Mouse (Mus musculus) adrenal gland, adult 8-10 months (tissue): ENCODE measurements around the gene Slc22a2. TPM values are rescaled to one million over a fixed set of nuclear protein-coding genes. Genes with fewer than 3 reads are reported as not detected.
A peak's percentile ranks its signal among the peaks of the same experiment; 100 is the strongest.
"Not testable (repeated sequence)": the region's sequence is repeated elsewhere in the genome, so short reads cannot be mapped to it uniquely, and the experiment has no call there.

Experiments
- DNase-seq: peaks from one replicate; pipeline ENCODE4 v3.0.0; 2022
- total RNA-seq, 4 experiments: library from RNA; stranded (reverse); gene quantifications; 2 replicates each; pipeline ENCODE4 v1.2.4; 2022

Gene Slc22a2
- total RNA-seq, result under 1 TPM in 2 of 4 experiments, not detected in 2; 0.16 to 0.24 TPM

DNA sequence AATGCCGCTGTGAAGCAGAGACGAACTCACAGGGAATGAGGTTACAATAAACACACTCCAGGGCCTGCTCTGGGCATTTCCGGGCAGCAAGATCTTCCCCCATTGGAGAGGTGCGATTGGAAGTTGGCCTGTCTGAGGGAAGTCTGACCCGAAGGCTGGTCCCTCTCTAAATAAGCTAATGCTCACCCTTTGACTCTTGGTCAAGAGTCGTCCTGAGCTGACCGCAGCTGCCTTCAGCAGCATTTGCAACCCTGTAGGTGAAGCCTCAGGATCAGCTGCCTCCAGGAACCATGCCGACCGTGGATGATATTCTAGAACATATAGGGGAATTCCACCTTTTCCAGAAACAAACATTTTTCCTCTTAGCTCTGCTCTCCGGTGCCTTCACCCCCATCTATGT lies at the start of gene Slc22a2:
Slc22a2 (plus strand) TSS at position 142 of the 400 bp plus-strand sequence.
- no peak for DNase-seq

DNA sequence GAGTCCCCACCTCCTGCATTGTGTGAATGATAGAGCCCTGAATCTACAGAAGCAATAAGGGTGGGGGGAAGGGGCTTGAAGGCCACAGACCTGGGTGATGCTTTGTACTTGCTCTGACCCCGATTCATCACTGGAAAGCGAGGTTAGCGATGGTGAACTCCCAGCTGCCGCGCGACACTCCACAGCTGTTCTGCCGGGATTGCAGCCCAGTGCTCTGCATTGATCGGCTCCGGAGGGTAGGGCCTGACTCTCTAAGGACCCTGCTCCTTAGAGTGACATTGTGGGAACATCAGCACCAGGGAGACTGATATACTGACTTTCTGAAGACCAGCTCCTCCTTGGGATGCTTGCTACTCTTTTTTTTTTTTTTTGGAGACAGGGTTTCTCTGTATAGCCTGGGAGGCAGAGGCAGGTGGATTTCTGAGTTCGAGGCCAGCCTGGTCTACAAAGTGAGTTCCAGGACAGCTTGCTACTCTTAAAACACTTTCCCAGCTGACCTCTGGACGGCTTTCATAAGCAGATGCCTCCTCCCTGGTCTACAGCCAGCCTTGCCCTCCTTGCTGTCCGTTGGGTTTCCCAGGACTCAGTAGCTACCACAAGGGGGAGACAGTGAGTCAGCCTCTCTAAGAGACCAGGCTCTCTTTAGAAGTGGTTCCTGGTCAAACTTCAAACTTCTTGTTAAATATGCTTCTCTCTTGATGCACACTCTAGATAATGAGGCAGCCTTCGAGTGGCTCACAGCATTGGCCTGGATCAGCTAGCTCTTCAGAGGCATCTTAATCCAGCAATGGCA lies 49.4 kb upstream of the Slc22a2 start:
- peak; percentile 47 for DNase-seq

DNA sequence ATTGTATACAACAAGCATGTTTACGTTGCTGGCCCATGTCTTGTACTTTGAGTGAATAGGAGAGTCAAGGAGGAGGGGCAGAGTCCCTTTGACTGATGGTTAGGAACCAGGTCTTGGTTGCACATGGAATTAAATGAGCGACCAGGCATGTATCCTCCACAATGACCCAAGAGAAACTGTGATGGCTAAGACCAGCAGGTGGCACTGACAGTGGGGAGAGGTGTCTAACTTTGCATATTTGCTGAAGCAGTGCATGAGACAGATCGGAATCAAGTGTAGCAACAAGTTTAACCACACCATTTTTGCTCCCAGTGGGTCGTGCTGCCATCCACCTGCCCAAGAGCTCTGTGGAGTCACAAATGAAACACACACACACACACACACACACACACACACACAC lies 21.7 kb upstream of the Slc22a2 start:
- no peak for DNase-seq

DNA sequence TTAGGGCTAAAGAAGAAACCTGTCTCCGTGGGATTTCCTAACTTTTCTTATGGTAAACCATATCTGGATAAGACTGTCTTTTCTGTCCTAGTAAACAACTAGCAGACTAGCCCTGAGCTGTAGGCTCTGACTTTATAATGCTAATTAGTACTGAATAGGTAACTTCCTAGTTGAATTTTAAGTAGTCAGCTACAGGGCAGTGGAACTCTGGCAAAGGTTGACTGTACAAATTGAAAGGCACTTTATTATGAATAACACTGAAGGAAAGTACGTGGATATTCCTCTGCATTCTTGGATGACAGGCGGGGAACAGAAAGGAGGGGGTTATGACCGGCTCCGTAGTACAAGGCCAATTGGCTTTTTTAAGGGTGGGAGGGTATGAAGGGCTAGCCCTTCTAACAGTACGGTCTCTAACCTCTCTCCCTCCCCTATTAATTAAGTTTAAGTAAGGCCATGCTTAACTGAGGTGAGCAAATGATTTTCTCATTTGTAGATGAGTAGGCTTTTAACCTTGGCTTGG lies 19.4 kb upstream of the Slc22a2 start:
- DNase-seq, result not testable (repeated sequence)

DNA sequence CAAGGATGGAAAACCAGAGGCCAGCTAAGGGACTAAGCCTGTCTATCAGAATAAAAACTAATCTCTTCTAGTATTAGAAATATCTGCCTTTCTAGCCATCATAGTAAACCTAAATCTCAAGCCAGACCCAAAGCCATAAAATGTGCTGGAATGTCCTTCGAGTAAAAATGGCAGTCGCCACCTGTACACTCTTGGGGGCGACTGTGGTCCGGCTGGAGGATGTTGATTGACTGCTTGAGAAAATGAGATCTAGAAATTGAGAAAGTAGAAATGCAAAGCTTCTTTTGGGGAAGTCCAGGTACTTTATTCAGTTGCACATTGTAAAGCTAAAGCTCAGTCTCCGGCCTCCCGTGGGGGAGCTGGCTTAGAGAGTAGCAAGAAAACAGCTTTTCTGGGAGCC lies 18.5 kb upstream of the Slc22a2 start:
- no peak for DNase-seq

DNA sequence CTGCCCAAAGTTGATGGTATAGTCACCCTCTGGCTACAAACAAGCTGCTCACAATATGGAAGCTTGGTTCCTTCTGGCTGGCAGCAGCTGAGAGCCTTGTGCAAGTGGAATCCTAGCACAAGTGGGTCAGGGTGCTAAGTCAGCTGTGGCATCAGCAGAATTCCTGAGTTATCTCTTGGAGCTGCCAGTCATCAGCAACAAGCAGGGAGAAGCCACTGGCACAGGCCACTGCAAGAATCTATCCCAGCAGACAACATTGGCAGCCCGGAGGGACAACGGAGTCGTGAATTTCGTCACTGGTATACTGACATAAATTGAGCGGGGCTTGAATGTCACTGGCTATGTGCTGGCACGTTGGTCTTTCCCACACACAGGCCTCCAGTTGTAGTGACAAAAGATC lies 12.6 kb upstream of the Slc22a2 start:
- peak; percentile 68 for DNase-seq

DNA sequence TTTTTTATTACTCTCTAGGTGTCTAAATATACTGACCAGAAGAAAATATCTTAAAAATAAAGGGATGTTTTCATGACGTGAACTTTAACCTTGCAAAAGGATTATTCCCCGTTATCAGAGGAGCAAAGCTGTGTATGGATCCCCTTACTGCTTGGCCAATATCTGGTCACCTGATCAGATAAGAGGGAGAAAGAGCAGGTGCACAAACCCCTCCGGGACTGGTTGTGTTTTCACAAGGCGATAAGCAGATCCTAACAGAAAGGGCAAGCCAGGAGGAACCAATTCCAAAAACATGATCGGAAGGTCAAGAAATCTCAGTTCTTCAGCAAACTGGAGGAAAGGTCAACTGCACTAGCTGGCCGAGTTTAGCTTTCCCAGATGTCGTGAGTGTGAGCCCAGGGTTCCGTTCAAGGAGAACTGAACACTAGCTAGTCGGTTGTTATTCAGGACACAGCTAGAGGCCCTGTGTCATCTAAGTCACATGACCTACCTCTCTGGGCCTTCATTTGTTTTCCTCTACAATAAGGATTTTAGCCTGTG lies 11.9 kb upstream of the Slc22a2 start:
- DNase-seq, result peak; percentile 30

DNA sequence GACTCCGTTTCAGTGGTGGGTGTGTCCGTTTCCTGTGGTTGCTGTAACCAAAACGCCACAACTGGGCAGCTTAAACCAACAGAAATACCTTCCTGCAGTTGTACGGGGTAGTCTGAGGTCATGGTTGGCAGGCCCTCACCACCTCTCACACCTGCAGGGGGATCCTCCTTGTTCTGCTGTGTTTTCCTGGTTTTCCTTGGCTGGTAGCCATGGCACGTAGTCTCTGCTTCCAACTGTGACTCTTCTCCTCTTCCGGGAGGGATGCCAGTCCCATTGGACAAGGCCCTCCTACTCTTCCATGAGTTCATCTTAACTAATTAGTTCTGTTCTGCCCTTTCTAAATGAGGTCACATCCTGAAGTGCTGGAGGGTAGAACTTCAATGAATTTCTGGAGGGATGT lies 8.5 kb upstream of the Slc22a2 start:
- no peak for DNase-seq

DNA sequence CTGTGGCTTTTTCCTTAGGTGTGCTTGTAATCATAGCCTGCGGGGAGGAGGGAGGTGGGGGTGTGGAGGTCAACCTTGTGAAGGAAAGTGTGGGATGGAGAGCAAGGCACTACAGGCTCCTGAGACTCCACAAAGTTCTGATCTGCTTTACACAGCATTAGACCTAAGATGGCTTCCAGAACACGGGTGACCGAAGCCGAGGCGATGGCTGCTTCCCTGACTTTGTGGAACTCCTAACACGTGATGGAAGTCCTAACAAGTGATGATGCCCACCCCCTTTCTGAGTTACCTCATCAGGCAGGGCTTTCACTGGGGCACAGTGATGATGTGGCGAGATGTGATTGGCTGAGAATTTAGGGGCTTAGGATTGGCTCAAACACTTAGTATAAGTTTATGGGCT lies 6.8 kb upstream of the Slc22a2 start:
- no peak for DNase-seq

DNA sequence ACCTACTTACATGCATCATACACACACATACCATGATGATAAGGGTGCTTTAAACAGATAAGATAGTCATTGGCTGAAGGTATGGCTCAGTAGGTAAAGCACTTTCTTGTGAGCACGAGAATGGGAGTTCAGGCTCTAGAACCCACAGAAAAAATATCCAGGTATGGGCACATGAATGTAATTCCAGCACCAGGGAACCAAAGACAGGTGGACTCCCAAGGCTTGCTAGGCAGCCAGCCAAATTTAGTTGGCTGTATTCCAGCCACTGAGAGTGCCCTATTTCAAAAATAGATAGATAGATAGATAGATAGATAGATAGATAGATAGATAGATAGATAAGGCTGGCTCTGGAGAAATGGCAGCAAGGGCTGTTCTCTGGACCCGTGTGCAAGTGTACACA lies 1.4 kb downstream of the Slc22a2 start:
- DNase-seq, result no peak

DNA sequence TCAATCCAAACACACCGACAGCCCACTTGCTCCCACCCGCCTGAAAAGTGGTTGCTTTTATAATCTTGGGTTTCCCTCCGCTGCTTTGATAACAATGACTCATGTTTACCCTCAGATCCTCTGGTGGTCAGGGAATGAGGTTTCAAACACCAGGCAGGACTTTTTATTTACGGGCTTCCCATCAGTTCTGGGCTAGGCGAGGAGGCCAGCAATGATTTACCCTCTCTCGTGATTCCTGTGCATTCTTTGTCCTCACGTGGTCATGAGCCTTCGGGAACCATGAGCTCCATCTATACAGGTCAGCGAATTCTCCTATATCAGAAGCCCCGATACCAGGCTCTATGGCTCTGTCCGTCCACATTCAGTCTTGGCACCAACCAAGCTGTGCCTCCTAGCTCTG lies 3.0 kb downstream of the Slc22a2 start:
- DNase-seq, result no peak

DNA sequence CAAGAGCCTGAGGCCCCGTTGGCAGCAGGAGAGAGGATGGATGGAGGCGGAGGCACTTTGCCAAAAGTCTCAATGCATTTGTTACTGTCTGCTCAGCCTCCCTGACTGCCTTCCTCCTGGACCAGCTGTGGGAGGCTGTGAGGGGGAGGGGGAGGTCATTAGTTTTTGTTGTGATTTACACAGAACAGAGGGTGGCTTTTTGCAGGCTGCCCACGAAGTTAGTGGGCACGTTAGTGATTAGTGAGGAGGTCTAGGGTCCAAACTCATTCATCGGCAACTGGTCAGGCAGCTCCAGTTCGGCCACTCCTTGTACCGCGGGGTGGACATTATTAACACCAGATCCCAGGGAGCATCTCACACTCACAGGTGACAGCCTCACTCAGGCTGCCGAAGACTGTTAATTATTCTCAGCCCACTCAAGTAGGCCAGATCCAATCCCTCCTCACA lies 4.9 kb downstream of the Slc22a2 start:
- DNase-seq, result no peak

DNA sequence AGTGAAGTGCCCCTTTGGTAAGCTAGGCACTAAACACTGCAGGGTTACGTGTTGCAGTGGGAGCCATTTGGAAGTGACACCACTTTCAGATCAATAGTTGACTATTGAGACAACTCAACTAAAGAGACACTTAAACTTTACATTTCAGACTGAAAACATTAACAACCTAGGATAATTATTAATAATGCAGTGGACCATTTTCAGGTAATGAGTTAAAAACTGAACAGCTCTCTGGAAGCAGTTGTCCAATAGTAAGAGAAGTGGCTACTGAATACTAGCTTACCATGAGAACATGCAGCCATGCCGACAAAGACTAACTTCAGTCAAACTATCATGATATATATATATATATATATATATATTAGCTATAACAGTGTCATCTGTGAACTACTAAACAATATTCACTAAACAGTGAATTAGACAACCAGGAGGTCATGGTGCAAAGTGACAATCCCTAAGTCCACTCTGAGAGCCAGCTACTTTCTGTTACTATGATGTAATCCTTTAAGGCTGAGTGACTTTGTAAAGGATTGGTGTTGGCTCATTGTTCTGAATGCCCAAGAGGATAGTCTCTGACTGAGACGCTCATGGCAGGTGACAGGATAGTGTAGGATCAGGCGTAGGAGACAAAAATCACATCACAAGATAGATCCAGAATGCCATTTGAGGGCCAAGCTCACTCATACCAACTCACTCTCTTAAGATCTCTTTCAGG lies 7.1 kb downstream of the Slc22a2 start:
- DNase-seq, result no peak

DNA sequence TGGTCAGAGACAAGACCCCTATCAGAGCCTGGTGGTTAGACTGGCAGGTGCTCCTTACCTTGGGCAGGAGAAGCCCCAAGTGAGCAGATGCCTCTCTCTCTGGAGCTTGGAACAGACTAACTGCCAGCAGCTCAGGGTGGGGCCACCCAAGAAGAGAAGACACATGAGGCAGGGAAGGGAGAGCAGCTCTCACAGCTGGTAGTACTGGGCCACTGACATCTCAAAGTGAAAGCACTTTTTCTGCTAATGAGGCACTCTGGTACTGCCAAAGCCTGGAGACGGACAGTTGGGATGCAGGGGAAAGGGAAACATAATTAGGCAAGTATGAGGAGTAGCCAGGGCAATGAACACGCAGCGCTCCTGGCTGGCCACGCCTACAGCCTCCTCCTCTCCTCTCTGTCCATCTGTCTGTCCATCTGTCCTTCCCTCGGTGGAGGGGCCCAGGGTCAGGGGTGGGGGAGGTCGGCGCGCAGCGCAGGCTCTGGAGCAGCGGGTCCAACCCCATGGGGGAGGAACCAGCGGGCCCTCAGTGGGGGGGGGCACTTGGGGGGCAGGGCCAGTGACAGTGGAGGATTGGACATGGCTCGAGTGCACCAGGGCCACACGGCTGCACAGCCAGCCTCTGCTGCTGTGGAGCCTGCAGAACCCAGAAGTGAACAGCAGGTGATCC lies 12.0 kb downstream of the Slc22a2 start:
- no peak for DNase-seq

DNA sequence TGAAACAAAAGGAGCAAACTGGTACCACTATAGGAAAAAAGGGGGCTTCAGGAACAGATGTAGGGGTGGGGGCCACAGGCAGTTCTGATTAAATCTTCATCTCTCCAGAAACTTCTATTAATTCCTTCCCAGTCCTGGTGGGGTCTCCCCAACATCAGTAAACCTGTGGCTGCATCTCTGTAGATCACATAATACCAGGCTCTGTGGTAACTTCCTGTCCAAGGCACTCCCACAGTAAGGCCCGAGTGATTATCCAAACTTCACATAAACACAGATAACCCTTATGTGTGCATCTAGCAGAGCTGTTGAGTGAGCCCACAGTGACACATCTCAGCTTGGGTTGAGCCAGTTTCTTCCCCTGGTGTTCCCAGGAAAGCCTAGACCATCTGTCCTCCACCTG lies 22.7 kb downstream of the Slc22a2 start:
- DNase-seq, result no peak

DNA sequence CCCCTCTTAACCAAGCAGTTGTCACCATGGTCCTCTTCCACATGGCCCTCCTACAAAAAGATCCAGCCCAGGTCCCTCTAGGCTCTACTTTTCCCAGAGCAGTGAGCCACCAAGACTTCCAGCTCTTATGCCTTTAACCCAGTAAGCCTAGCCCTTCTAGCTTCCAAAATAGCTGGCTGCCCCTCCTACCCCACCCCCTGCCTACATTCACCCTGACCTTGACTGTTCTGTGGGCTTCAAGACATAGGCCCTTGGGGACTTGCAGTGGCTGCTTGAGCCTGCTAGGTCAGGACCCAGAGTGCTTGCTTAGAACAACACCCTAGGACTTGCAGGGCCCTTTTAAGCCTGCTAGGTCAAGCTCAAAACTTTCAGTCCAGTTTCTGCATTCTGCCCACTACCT lies 23.3 kb downstream of the Slc22a2 start:
- no peak for DNase-seq

DNA sequence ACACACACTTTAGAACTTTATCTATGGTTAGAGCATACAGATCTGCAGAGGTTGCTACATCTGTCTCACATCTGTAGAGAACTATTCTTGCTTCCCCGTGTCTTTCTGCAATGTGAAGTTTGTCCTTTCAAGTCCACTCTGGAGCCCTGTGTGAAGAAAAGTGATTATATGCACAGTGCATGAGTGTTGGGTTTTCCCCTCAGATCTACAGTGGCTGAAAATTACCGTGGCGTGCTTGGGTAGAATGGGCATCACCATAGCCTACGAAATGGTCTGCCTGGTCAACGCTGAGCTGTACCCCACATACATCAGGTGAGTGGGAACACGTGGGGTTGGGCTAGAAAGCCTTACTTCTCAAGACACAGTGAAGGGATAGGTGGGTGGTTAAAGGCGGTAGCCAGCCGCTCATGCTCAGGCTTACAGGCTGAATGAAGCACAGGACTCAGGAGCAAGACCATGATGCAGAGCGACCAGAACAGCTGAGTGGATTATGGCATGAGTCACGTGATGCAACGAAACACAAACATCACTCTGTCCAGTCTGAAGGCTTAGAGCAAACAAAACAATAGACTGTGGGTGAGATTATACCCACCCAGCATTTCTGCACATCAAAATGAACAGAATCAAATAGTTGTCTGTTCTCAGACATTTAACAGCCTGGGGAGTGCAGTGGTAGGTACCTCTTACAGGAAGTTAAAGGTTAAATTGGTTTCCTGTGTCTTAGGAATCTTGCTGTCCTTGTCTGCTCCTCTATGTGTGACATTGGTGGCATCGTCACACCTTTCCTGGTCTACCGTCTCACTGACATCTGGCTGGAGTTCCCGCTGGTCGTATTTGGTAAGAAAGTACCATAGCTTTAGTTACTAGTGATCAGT lies 30.8 kb downstream of the Slc22a2 start:
- DNase-seq, result no peak

DNA sequence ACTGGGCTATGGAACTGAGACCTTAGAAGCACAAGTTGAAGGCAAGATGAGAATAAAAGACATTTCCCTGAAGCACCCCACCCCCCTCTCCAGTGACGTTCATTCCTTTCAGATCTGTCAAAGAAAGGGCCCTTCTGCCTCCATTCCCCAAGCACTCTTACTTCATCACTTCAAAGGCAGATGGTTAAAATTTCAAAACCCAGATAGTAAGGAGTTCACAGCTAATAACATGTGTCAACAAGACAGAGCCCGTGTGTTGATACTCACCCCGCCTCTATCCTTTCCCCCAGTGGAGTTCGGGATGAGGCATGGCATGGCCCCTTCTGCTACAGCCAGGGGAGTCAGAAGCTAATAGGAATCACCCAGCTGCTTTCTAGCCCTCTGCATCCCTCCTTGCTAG lies 31.5 kb downstream of the Slc22a2 start:
- no peak for DNase-seq

DNA sequence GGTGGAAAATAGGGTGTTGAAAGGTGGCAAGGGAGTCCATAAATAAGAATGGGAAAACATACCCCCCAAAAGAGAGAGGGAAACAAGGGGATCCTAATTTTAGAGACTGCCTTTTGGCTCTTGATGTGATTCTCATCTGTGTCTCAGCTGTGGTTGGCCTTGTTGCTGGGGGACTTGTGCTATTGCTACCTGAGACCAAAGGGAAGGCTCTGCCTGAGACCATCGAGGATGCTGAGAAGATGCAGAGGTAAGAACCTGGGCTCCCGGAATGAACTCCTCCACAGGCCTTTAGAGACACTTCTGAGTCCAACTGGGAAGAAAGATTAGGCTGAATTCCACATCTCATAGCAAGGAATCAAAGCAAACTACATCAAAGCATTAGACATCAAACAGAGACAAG lies 35.7 kb downstream of the Slc22a2 start:
- DNase-seq, result no peak

DNA sequence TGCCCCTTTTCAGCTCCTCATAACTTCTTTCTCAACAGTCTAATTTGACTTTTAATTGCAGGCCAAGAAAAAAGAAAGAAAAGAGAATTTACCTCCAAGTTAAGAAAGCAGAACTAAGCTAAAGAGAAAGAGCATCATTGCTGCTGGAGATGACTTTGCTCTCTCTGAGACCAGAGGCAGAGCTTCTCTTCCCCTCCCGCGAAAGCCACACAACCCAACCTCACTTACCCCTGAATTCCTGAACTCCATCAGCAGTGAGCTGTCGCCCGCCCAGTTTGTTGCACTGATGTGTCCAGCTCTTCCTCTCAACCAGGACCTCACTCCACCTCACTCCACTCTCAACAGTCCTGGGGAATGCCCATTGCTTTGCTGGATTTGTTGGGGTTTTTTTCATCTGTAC lies 44.1 kb downstream of the Slc22a2 start:
- DNase-seq, result no peak

DNA sequence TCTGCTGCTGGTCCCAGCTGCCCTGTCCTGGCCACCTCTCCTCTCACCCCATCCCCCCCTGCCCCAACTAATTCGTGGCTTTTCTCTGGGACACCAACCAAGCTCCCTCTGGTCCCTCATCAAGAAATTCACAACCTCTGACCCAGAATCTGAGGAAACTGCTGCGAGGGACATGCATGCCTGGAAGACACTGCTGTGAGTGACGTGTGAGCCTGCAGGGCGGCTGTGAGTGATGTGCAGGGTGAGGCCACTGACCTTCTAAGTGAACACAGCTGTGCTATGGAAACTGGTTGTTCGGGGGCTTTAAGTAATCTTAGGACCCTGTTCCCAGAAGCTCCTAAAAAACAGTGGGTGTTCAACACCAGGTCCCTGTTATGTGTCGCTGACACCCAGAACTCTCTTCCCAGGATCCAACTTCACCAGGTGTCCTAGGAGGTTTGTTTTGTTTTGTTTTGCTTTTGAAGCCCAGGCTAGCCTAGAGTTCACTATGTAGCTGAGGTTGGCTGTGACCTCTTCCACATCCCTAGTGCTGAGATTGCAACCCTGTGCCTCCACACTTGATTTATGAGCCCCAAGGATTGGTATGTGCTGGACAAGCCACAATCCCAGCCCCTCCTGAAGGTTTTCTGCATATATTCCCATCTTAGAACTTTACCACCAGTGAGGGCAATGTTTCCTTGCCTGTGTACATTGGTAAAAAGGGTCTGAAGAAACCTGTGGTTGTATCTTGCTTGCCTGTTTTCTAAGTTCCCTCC lies 47.2 kb downstream of the Slc22a2 start:
- no peak for DNase-seq
